Mouse (Mus musculus) CD4-positive, CD25-positive, alpha-beta regulatory T cell, adult 2 months (primary cell): ENCODE results near the gene Csrnp1.
"Not testable (repeated sequence)": the region's sequence is repeated elsewhere in the genome, so short reads cannot be mapped to it uniquely, and the experiment has no call there.

Experiments used
- DNase-seq: peaks from one replicate; pipeline ENCODE4 v3.0.0-alpha.2; 2012; ENCODE audit warnings: low read depth, low spot score

The Csrnp1 gene

DNA sequence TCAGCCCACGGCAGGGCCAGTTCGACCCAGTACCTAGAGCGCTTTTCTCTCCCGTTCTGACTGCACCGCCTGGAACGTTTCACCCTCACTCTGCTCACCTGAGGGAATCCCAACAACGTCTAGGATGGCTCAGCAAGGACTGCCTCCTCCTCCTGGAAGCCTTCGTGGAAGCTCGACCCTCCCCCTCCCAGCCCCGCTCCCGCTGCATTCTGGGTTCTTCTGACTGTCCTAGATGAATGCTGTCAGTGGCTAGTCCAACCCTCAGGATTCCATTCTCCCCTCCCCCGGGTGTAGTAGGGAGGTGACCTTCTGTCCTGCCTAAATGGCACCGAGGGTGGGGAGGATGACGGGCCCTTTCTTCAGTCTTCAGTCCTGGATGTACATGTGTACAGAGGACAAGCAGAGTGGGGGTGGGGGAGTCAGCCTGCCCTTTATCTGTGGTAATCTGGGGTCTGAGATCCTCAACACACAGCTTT, at the start of gene Csrnp1:
TSS of gene Csrnp1 (minus strand) at position 123 of the 476 bp plus-strand sequence.
- DNase-seq: peak; percentile 60

GRCm38 (mm10) chr9:120032710-120033109, 48.3 kb upstream of the Csrnp1 start:
- DNase-seq: no peak

DNA sequence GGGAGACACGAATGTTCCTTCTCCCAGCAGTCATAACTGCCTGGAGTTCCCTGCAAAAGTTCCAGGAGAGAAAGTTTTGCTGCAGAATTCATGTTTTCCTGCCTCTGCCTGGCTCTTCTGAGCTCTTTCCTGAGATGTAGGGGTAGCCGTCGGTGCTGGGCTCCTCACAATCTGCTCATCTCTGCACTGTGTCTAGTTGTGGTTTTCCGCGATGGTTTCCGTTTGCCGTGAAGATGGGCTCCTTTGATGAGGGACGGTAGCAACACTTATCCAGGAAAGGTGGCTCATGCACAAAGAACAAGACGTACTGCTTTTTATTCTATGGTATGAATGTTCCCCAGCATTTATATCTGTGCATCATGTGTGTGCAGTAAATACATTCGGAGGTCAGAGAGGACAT, 46.0 kb upstream of the Csrnp1 start:
- peak; percentile 86 for DNase-seq

DNA sequence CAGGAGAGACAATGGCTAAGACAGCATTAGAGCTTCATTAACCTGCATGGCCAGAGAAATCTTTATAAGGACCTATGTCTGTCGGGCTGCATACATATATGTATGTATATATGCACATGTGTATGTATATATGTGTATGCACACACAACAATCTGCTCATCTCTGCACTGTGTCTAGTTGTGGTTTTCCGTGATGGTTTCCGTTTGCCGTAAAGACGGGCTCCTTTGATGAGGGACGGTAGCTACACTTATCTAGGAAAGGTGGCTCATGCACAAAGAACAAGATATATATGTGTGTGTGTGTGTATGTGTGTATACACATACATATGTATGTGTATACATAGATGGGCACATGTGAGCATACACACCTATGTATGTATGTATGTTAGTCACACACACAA, 45.4 kb upstream of the Csrnp1 start:
- DNase-seq: peak; percentile 69

DNA sequence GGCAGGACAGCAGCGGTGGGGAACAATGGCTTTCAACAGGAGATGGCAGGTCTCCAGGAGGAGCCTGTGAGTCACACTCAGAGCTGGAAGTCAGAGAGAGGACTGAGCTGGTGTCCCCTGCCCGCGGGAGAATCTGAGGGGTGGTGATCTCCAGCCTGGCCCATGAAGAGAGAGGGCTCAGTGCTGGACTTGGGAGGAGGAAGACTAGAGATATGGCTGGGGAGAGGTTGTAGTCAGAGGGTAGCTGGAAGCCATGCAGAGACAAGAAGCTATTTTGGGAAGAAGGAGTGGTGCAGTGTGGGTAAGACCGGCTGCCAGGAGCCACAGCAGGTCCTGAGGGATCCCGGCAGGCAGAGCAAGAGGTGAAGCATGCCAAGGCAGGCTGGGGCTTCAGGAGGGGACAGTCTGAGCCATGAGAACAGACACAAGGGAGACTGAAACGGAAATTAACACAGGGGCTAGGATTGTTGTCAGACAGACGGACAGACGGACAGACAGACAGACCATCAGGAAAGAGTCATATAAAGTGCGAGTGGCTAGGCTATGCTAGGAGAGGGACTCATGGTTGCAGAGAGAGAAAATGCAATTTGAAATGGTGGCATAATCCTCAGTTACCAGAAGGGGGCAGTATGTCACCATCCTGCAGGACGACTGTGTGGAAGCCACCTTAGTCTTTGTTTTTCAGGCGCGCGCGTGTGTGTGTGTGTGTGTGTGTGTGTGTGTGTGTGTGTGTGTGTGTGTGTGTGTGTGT, 43.1 kb upstream of the Csrnp1 start:
- peak; percentile 91 for DNase-seq

DNA sequence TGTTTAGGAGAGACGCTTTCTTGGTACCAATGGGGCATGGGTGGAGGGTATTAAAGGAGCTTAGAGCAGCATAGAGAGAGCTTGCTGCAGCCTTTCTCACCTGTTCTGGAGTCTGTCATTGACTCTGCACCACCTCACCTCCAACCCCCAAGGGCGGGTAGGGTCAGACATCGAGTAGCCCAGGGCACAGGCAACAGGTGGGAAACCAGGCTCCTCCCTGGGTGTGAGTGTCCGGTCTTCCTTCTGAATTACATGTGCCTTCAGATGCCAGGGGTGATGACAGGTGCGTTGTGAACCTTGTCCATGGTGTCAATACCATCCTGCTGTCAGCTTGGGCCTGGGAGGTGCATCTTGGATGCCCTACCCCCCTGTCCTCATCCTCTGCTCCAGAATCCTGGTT, 40.2 kb upstream of the Csrnp1 start:
- no peak for DNase-seq

DNA sequence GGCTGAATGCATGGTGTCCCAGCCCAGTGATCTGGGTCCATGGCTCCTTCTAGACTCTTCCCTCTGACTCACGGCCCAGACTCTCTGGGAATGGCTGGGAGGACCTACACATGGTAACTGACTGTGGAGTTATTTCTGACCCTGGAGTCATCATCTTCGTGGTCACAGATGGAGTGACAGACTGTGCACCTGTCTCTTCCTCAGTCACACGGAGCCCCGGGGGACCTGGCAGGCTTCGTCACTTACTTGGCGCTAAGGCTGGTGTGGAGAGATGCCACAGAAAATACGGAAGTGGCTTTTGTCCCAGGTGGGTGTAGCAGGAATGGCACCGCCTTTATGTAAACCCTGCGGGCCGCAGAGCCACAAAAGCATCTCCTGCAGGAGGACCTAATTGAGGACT, 39.7 kb upstream of the Csrnp1 start:
- DNase-seq: no peak

- DNase-seq: no peak
Observed at GRCm38 (mm10) chr9:120023086-120023811, 38.8 kb upstream of the Csrnp1 start, which contains the start of gene Xirp1. Xirp1 (minus strand) TSS chr9:120023598.

- no peak for DNase-seq
Observed at GRCm38 (mm10) chr9:120021164-120021563, 36.7 kb upstream of the Csrnp1 start.

DNA sequence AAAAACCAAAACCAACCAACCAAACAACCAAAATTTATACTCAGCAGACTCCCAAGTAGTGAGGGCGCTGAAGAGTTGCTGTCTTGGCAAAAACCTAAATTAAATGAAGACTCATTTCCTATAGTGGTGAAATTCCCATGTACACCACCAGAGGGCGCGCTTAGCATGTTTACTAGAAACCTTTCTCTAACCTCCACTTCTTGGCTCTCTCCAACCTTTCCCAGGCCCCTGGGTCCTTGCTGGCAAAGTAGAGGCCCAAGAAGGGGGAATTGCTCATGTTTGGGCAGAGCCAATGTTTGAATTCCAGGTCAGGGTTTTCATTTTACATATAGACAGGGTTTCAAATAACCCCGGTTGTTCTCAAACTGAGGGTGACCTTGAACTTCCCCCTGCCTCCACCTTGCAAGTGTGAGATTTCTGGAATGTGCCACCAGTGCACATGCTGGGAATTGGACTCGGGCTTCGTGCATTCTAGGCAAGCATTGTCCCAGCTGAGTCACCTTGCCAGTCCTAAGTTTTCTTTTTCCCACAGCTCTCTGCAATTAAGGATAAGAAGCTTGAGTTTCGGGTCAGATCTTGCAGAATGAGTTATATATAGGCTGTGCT, 35.9 kb upstream of the Csrnp1 start:
- DNase-seq: peak; percentile 85

DNA sequence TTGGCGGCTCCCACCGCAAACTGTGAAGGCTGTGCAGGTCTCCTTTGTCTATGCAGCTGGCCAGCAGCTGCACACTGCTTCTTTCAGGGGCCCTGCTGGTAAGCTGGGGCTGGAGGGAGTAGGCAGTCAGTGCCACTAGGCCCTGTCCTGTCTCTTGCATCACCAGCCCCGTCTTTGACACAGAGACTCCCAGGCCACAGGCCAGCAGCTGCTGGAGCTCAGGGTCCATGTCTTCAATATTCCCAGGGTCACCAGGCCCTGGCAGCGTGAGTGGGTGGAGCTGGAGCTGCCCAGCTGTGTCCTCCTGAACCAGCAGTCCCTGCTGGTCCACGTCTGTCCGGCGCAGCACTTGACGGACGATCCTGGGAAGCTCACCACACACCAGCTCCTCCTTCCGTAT, 32.5 kb upstream of the Csrnp1 start:
- DNase-seq: no peak

- DNase-seq: no peak
Observed at GRCm38 (mm10) chr9:120014828-120015227, 30.4 kb upstream of the Csrnp1 start.

DNA sequence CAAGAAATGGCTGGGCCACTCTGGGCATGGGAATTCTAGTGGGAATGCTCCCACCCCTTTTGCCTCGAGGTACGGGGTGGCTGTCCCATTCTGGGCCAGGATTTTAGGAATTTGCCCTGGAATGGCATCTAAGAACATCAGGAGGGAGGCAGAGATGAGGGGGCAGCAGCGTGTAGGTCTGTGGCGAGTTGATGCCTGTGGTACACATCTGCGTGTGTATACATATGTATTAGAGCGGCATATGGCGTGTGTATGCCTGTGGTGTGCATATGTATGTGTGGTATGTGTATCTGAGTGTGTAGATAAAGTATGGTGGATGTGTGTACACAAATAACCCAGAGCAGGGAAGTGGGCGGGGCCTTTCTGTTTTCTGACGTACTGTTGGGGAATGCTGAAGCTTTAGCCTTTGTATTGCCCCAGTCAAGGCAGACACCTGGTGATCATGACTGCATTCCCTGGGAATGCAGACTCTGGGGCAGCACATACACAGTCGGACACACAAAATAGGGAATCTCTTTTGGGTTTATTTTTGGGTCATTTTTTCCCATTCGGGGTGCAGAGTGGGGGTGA, 28.9 kb upstream of the Csrnp1 start:
- no peak for DNase-seq

DNA sequence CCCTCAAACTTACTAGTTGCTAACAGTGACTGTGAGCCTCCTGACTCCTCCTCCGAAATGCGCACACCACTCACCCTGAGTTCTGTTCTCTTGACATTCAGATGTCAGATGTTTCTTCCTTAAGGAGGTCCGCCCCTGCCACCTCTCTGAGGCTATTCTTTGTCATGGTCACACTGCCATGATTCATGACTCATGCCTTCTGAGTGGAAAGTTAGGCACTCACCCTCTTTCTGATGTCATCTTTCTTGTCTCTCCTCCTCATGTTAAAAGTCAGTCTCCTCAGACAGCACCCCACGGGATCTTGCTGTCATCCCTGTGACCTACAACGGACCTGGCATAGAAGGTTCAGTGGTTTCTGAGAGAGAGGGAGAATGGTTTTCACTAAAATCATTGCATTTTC, 28.3 kb upstream of the Csrnp1 start:
- DNase-seq: peak; percentile 33

DNA sequence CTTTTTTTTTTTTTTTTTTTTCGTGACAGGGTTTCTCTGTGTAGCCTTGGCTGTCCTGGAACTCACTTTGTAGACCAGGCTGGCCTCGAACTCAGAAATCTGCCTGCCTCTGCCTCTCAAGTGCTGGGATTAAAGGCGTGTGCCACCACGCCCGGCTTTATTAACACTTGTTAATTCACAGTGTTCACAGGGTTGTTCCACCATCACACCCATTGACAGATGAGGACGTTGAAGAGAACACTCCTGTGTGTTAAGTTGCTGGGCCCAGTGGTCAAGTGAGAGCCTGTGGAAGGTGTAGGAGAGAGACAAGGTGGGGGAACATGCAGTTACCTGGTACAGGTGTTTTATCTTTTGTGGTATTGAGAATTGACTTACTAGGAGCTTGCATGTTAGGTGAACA, 27.7 kb upstream of the Csrnp1 start:
- DNase-seq: not testable (repeated sequence)

GRCm38 (mm10) chr9:120011533-120011932, 27.1 kb upstream of the Csrnp1 start:
- DNase-seq: peak; percentile 88

DNA sequence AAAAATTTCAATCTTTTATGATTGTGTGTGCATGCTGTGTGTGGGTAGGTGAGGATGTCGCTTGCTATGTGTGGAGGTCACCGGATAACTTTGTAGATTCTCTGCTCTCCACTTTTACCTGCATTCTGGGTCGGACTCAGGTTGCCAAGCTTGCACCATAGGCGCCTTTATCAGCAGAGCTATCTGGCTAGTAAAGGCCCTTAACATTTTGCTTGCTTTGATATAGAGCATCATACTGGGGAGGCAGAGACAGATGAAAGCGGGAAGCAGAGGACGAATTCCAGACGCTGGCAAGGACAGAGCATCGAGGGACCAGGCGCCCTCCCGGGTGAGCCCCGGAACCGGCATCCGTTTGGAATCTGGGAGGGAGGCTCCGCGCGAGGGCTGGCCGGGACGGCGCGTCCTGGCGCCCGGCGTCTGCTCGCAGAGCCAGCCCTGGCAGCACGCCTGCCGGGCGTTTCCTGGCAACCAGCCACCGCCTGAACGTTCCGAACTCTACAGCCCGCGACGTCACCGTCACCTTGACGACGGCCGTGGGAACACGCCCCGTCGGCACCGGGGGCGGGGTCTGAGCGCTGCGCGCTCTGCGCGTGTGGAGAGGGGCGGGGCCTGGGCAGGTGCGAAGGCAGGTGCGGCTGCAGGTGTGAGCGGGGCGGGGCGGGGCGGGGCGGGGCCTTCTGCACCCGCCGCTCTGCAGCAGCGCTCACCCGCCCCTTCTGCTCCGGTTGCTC, 26.5 kb upstream of the Csrnp1 start:
- peak; percentile 99 for DNase-seq

- DNase-seq: no peak
Observed at GRCm38 (mm10) chr9:120009871-120010270, 25.4 kb upstream of the Csrnp1 start.

DNA sequence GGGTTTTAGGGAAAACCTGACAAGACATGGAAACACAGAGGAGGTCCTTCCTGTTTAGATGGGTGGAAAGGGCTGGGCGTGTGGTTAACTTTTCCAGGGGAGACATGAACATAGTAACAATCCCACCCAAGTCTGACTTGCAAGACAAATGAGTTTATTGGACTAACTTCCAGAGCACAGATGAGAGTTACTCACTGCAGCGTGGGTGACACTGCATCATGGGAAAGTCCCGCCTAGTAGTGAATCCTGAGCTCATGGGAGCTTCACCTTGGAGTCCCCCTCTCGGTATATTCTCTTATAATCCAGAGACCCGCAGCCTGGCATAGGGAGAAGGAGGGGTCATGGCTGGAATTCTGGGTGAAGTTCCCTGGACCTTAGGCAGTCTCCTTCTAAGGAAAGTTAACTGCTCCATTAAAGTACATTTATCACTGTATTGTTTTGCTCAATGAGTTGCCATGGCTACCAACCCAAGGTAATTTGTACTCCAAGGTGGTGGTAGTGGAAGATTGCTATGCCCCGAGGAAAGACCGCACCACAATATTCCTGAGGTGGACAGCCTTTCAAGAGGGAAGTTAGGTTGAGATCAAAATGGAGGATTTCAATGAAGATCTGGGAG, 24.9 kb upstream of the Csrnp1 start:
- peak; percentile 57 for DNase-seq

- DNase-seq: peak; percentile 48
Observed at GRCm38 (mm10) chr9:120007833-120008232, 23.4 kb upstream of the Csrnp1 start.

DNA sequence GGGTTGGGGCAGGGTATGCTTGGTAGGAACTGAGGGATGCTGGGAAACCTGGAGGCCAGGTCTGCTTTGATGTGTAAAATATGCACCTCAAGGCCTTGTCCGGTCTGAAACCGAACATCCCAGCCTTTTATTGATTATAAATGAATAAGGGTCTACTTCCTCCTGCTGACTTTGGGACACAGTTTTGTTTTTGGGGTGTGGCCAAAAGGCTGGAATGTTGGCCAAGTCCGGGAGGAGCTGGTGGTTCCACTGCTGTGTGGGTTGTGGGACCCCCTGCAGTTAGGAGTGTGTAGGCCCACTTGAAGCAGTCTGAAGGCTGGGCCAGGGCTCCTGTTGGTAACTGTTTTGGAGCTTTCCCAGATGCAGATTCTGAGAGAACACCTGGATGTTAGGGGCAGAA, 21.5 kb upstream of the Csrnp1 start:
- DNase-seq: no peak
